In the genomic region with DNA sequence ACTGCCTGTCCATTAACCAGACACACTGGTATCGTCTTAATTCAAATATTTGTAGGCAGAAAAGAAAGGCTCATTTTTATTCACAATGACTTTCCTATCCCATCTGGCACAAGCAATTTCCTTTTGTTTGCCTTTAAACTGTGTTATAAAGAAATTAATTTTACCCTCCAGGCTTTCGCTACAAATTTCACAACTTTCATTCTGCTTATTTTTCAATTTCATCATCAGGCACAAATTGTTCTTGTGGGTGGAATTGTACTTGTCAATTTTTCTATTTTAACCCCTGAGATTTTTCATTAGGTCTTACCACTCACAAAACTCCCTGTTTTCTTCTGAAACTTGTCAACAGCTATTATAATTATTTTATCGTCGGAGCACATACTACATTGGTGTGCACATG, we compare ENCODE assay signal across 23 mouse cellular contexts.
"Had no signal": no experiment of that assay in that cellular context is flagged by ENCODE, and none has a peak within 500 bp of the region (broad histone marks: within the 10 kb centered on the region; RNA-seq: fewer than 3 reads in every experiment).

No protein-coding gene starts in this region.

- DNase-seq: gastrocnemius, postnatal 14 days; gastrocnemius, postnatal 36 days; heart, adult 18-20 months; heart, postnatal 10 days; kidney, adult 11 months; kidney, adult 2 months; kidney, adult 9 months; kidney, postnatal 14 days; kidney, postnatal 4 days; layer of hippocampus, adult 9-11 months; left cerebral cortex, postnatal 4 days had no signal

- H3K4me3 ChIP-seq: heart, embryonic 10.5 days; heart, embryonic 12.5 days; hindbrain, embryonic 13.5 days; hindbrain, embryonic 15.5 days; kidney, embryonic 15.5 days; left cerebral cortex, adult 2 months; limb, embryonic 13.5 days; limb, embryonic 15.5 days; liver, embryonic 12.5 days had no signal

- H3K27ac ChIP-seq: heart, embryonic 10.5 days; hindbrain, embryonic 15.5 days; hindbrain, postnatal 0 days; kidney, embryonic 15.5 days; kidney, postnatal 0 days; left cerebral cortex, adult 2 months; limb, embryonic 13.5 days; limb, embryonic 15.5 days; liver, embryonic 12.5 days; liver, embryonic 14.5 days had no signal
